Mouse (Mus musculus): ENCODE data around the gene Cd300ld2. TPM values are rescaled to one million over a fixed set of nuclear protein-coding genes. Genes with fewer than 3 reads are reported as not detected.
"Not testable (repeated sequence)": the region's sequence is repeated elsewhere in the genome, so short reads cannot be mapped to it uniquely, and the experiment has no call there.

Cd300ld2 gene
- total and polyA plus RNA-seq, 2 experiments from 2014 or later, result not detected

- DNase-seq (ENCODE audit: low spot score), result peak; percentile 25
- Histone ChIP-seq H3K27ac (ENCODE audit: low read depth) (no peak overlapping the region), H3K4me2 (ENCODE audit: low read depth, low read length) (no peak overlapping the region), H3K9ac (replicated peaks; ENCODE audit: low read depth, low read length) (no peak overlapping the region), H3K36me3 (replicated peaks; ENCODE audit: control insufficient read depth, insufficient read depth, low read length) (no peaks in the 10 kb centered on the region), H3K4me3 (ENCODE audit: low read depth, low read length) (no peak overlapping the region), H3K27me3 (ENCODE audit: control insufficient read depth, insufficient read depth, low read length) (no peaks in the 10 kb centered on the region), H3K4me1 (ENCODE audit: control insufficient read depth, insufficient read depth) (no peaks in the 10 kb centered on the region), H3K9me3 (replicated peaks; ENCODE audit: control insufficient read depth, low read length) (no peaks in the 10 kb centered on the region)
- no peak for ATAC-seq (ENCODE audit: insufficient read depth, low read depth)
- WGBS, result 3% methylated on average over 9 of the region's 9 CpGs
- TF ChIP-seq CTCF (IDR thresholded peaks at IDR 0.05; ENCODE audit: low read depth) (no peak), EP300 (IDR thresholded peaks at IDR 0.05; ENCODE audit: low read depth) (no peak)
These were observed 36.2 kb upstream of the Cd300ld2 start for GRCm38 (mm10) chr11:115052206-115052605.

GRCm38 (mm10) chr11:115049282-115049895 is 33.4 kb upstream of the Cd300ld2 start:
- H3K9me3 ChIP-seq (replicated peaks; ENCODE audit: control insufficient read depth, low read length), result no peaks in the 10 kb centered on the region
- no peaks in the 10 kb centered on the region for H3K27me3 ChIP-seq (ENCODE audit: control insufficient read depth, insufficient read depth, low read length)
- H3K27ac ChIP-seq (ENCODE audit: low read depth), result no peak overlapping the region
- no peak overlapping the region for H3K4me2 ChIP-seq (ENCODE audit: low read depth, low read length)
- DNase-seq (ENCODE audit: low spot score), result no peak
- no peaks in the 10 kb centered on the region for H3K4me1 ChIP-seq (ENCODE audit: control insufficient read depth, insufficient read depth)
- H3K9ac ChIP-seq (replicated peaks; ENCODE audit: low read depth, low read length), result no peak overlapping the region
- H3K36me3 ChIP-seq (replicated peaks; ENCODE audit: control insufficient read depth, insufficient read depth, low read length), result no peaks in the 10 kb centered on the region
- 28% methylated on average over 3 of the region's 3 CpGs for WGBS
- no peak for TF ChIP-seq EP300 (IDR thresholded peaks at IDR 0.05; ENCODE audit: low read depth)
- TF ChIP-seq CTCF (IDR thresholded peaks at IDR 0.05; ENCODE audit: low read depth), result no peak
- no peak overlapping the region for H3K4me3 ChIP-seq (ENCODE audit: low read depth, low read length)
- no peak for ATAC-seq (ENCODE audit: insufficient read depth, low read depth)

GRCm38 (mm10) chr11:115048259-115048658 is 32.3 kb upstream of the Cd300ld2 start, which contains the start of gene Cd300ld3:
TSS of gene Cd300ld3 (minus strand) at chr11:115048409.
- no peak within 1 kb of the TSS for H3K4me3 ChIP-seq (ENCODE audit: low read depth, low read length)
- ATAC-seq (ENCODE audit: insufficient read depth, low read depth) (no peak), DNase-seq (ENCODE audit: low spot score) (no peak)
- H3K36me3 ChIP-seq (replicated peaks; ENCODE audit: control insufficient read depth, insufficient read depth, low read length), result no peaks in the 10 kb centered on the region
- 70% methylated on average over 2 of the region's 2 CpGs for WGBS
- TF ChIP-seq EP300 (IDR thresholded peaks at IDR 0.05; ENCODE audit: low read depth) (no peak), CTCF (IDR thresholded peaks at IDR 0.05; ENCODE audit: low read depth) (no peak)
- no peak within 1 kb of the TSS for H3K4me2 ChIP-seq (ENCODE audit: low read depth, low read length)
- no peaks in the 10 kb centered on the region for H3K27me3 ChIP-seq (ENCODE audit: control insufficient read depth, insufficient read depth, low read length)
- H3K27ac ChIP-seq (ENCODE audit: low read depth), result no peak within 1 kb of the TSS
- H3K4me1 ChIP-seq (ENCODE audit: control insufficient read depth, insufficient read depth), result no peaks in the 10 kb centered on the region
- H3K9ac ChIP-seq (replicated peaks; ENCODE audit: low read depth, low read length), result no peak within 1 kb of the TSS
- no peaks in the 10 kb centered on the region for H3K9me3 ChIP-seq (replicated peaks; ENCODE audit: control insufficient read depth, low read length)

GRCm38 (mm10) chr11:115037669-115038068 is 21.7 kb upstream of the Cd300ld2 start, which contains the start of gene Cd300ld5:
TSS of gene Cd300ld5 (minus strand) at chr11:115037769.
- not testable (repeated sequence) for H3K36me3 ChIP-seq (replicated peaks; ENCODE audit: control insufficient read depth, insufficient read depth, low read length); H3K27me3 ChIP-seq (ENCODE audit: control insufficient read depth, insufficient read depth, low read length); H3K4me2 ChIP-seq (ENCODE audit: low read depth, low read length); H3K4me3 ChIP-seq (ENCODE audit: low read depth, low read length); DNase-seq (ENCODE audit: low spot score); ATAC-seq (ENCODE audit: insufficient read depth, low read depth); H3K9me3 ChIP-seq (replicated peaks; ENCODE audit: control insufficient read depth, low read length); H3K4me1 ChIP-seq (ENCODE audit: control insufficient read depth, insufficient read depth); H3K9ac ChIP-seq (replicated peaks; ENCODE audit: low read depth, low read length); H3K27ac ChIP-seq (ENCODE audit: low read depth)
- no CpG with 5 or more reads among the region's 6 CpGs for WGBS

GRCm38 (mm10) chr11:115026912-115027311 is 10.9 kb upstream of the Cd300ld2 start, which contains the start of gene Cd300ld4:
TSS of gene Cd300ld4 (minus strand) at chr11:115027012.
- WGBS, result no CpG with 5 or more reads among the region's 6 CpGs

GRCm38 (mm10) chr11:115004070-115004469 is 11.9 kb downstream of the Cd300ld2 start:
- Histone ChIP-seq H3K4me3 (ENCODE audit: low read depth, low read length) (no peak overlapping the region), H3K36me3 (replicated peaks; ENCODE audit: control insufficient read depth, insufficient read depth, low read length) (no peaks in the 10 kb centered on the region), H3K4me1 (ENCODE audit: control insufficient read depth, insufficient read depth) (no peaks in the 10 kb centered on the region), H3K9me3 (replicated peaks; ENCODE audit: control insufficient read depth, low read length) (no peaks in the 10 kb centered on the region), H3K4me2 (ENCODE audit: low read depth, low read length) (no peak overlapping the region), H3K27ac (ENCODE audit: low read depth) (no peak overlapping the region), H3K27me3 (ENCODE audit: control insufficient read depth, insufficient read depth, low read length) (no peaks in the 10 kb centered on the region), H3K9ac (replicated peaks; ENCODE audit: low read depth, low read length) (no peak overlapping the region)
- ATAC-seq (ENCODE audit: insufficient read depth, low read depth) (no peak), DNase-seq (ENCODE audit: low spot score) (no peak)
- TF ChIP-seq CTCF (IDR thresholded peaks at IDR 0.05; ENCODE audit: low read depth) (no peak), EP300 (IDR thresholded peaks at IDR 0.05; ENCODE audit: low read depth) (no peak)
- 57% methylated on average over 5 of the region's 5 CpGs for WGBS

More at GRCm38 (mm10) chr11:115026912-115027311, 10.9 kb upstream of the Cd300ld2 start, which contains the start of gene Cd300ld4:
- not testable (repeated sequence) for H3K4me2 ChIP-seq (ENCODE audit: low read depth, low read length); ATAC-seq (ENCODE audit: insufficient read depth, low read depth); DNase-seq (ENCODE audit: low spot score); H3K9ac ChIP-seq (replicated peaks; ENCODE audit: low read depth, low read length); H3K36me3 ChIP-seq (replicated peaks; ENCODE audit: control insufficient read depth, insufficient read depth, low read length); H3K4me1 ChIP-seq (ENCODE audit: control insufficient read depth, insufficient read depth); H3K9me3 ChIP-seq (replicated peaks; ENCODE audit: control insufficient read depth, low read length); H3K4me3 ChIP-seq (ENCODE audit: low read depth, low read length); H3K27ac ChIP-seq (ENCODE audit: low read depth); H3K27me3 ChIP-seq (ENCODE audit: control insufficient read depth, insufficient read depth, low read length)

All from heart, postnatal 0 days (tissue).